33 mouse cellular contexts compared by ENCODE assay signal in the genomic region with DNA sequence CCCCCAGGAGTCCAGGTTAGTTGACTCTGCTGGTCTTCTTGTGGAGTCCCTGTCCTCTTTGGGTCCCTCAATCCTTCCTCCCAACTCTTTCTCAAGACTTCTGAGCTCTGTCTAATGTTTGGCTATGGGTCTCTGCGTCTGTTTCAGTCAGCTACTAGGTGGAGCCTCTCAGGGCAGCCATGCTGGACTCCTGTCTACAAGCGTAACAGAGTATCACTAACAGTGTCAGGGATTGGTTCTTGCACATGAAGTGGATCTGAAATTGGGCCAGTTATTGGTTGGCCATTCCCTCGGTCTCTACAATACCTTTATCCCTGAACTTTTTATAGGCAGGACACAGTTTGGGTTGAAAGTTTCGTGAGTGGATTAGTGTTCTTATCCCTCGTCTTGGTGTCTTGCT. TPM values are rescaled to one million over a fixed set of nuclear protein-coding genes. Genes with fewer than 3 reads are reported as not detected.
"Had no signal": no experiment of that assay in that cellular context is flagged by ENCODE, and none has a peak within 500 bp of the region (broad histone marks: within the 10 kb centered on the region; RNA-seq: fewer than 3 reads in every experiment).

No protein-coding gene starts in this region.

- H3K9me3 ChIP-seq: limb, embryonic 10.5 days; limb, embryonic 12.5 days; limb, embryonic 15.5 days; liver, embryonic 12.5 days; liver, embryonic 13.5 days; liver, embryonic 15.5 days; lung, embryonic 15.5 days; megakaryocyte, embryonic 14.5 days; midbrain, embryonic 10.5 days; midbrain, embryonic 12.5 days; midbrain, embryonic 13.5 days; midbrain, embryonic 15.5 days; neural tube, embryonic 12.5 days had no signal

- H3K27me3 ChIP-seq: limb, embryonic 15.5 days; liver, embryonic 12.5 days; liver, embryonic 13.5 days; liver, embryonic 15.5 days; lung, embryonic 15.5 days; midbrain, embryonic 12.5 days; midbrain, embryonic 13.5 days; midbrain, embryonic 15.5 days; neural tube, embryonic 12.5 days had no signal

- H3K4me1 ChIP-seq: limb, embryonic 10.5 days; limb, embryonic 12.5 days; limb, embryonic 13.5 days; limb, embryonic 15.5 days; liver, embryonic 12.5 days; liver, embryonic 13.5 days; liver, embryonic 15.5 days; lung, embryonic 15.5 days; megakaryocyte, embryonic 14.5 days; midbrain, embryonic 10.5 days; midbrain, embryonic 12.5 days; midbrain, embryonic 13.5 days; midbrain, embryonic 15.5 days; neural tube, embryonic 12.5 days had no signal

- H3K4me3 ChIP-seq: limb, embryonic 10.5 days; limb, embryonic 12.5 days; limb, embryonic 13.5 days; limb, embryonic 15.5 days; liver, embryonic 12.5 days; liver, embryonic 13.5 days; liver, embryonic 15.5 days; lung, embryonic 15.5 days; megakaryocyte, embryonic 14.5 days; midbrain, embryonic 10.5 days; midbrain, embryonic 12.5 days; midbrain, embryonic 13.5 days; midbrain, embryonic 15.5 days; myocyte; neural tube, embryonic 12.5 days had no signal

- DNase-seq: left cerebral cortex, postnatal 4 days; liver; liver, embryonic 13.5 days; liver, postnatal 0 days; lung, adult 18-20 months; lung, adult 2 months; lung, embryonic 14.5 days; lung, postnatal 10 days; lung, postnatal 14 days; lung, postnatal 36 days; lung, postnatal 4 days; midbrain, embryonic 14.5 days had no signal

- H3K36me3 ChIP-seq: limb, embryonic 10.5 days; limb, embryonic 12.5 days; limb, embryonic 13.5 days; limb, embryonic 15.5 days; liver, embryonic 12.5 days; liver, embryonic 13.5 days; liver, embryonic 15.5 days; lung, embryonic 15.5 days; midbrain, embryonic 10.5 days; midbrain, embryonic 12.5 days; midbrain, embryonic 13.5 days; midbrain, embryonic 15.5 days; neural tube, embryonic 12.5 days had no signal

- H3K27ac ChIP-seq: limb, embryonic 10.5 days; limb, embryonic 12.5 days; limb, embryonic 13.5 days; limb, embryonic 15.5 days; liver, embryonic 12.5 days; liver, embryonic 13.5 days; liver, embryonic 14.5 days; liver, embryonic 15.5 days; lung, embryonic 15.5 days; macrophage; midbrain, embryonic 10.5 days; midbrain, embryonic 12.5 days; midbrain, embryonic 13.5 days; midbrain, embryonic 15.5 days; neural tube, embryonic 12.5 days had no signal

RNA-seq across cellular contexts. Expression of gene Deup1, which starts 59.6 kb away (rescaled TPM):
- total RNA-seq: megakaryocyte progenitor cell, adult 5-6 weeks; megakaryocyte, adult 5-6 weeks; megakaryocyte-erythroid progenitor cell, adult 5-6 weeks; monocyte, adult 5-6 weeks had no signal
- polyA plus RNA-seq: liver, adult 2 months; liver, embryonic 12.5 days; liver, embryonic 13.5 days; macrophage; myocyte had no signal
